Mouse (Mus musculus): ENCODE results near the gene Nacc2. TPM values are rescaled to one million over a fixed set of nuclear protein-coding genes. Genes with fewer than 3 reads are reported as not detected.

The Nacc2 gene
- total and polyA plus RNA-seq, 2 experiments = 6.0 to 22.2 TPM

- no peak for TF ChIP-seq POLR2A (IDR thresholded peaks at IDR 0.05; ENCODE audit: extremely low read depth, insufficient read depth, low read length)
- TF ChIP-seq CTCF (IDR thresholded peaks at IDR 0.05; ENCODE audit: low read depth, low read length) = no peak
- H3K9ac ChIP-seq (ENCODE audit: low read depth, low read length) = no peak overlapping the region
- no peaks in the 10 kb centered on the region for H3K27me3 ChIP-seq (ENCODE audit: control insufficient read depth, insufficient read depth, low read length)
- no peaks in the 10 kb centered on the region for H3K36me3 ChIP-seq (ENCODE audit: control insufficient read depth, insufficient read depth, low read length)
- H3K4me3 ChIP-seq (ENCODE audit: insufficient read depth, low read depth, low read length) = no peak overlapping the region
- H3K79me2 ChIP-seq (ENCODE audit: control insufficient read depth, insufficient read depth, low read length) = peaks cover 9% of the 10 kb centered on the region; the same call in 1 of the 2 replicates
- WGBS = 56% methylated on average over 4 of the region's 4 CpGs
- peak; percentile 64 for DNase-seq (ENCODE audit: extremely low read depth, low read depth, low spot score)
- H3K4me1 ChIP-seq (ENCODE audit: control insufficient read depth, insufficient read depth, low read length) = peaks cover 12% of the 10 kb centered on the region
- H3K27ac ChIP-seq (replicated peaks; ENCODE audit: insufficient read depth, low read depth, low read length) = no peak overlapping the region; the same call in 1 of the 2 replicates
Measured at GRCm38 (mm10) chr2:26100296-26100695, 22.7 kb downstream of the Nacc2 start.

- Histone ChIP-seq H3K9ac (ENCODE audit: low read depth, low read length) (no peak overlapping the region), H3K4me1 (ENCODE audit: control insufficient read depth, insufficient read depth, low read length) (peaks cover 14% of the 10 kb centered on the region), H3K79me2 (ENCODE audit: control insufficient read depth, insufficient read depth, low read length) (peaks cover 7% of the 10 kb centered on the region; the same call in 1 of the 2 replicates), H3K4me3 (ENCODE audit: insufficient read depth, low read depth, low read length) (no peak overlapping the region), H3K36me3 (ENCODE audit: control insufficient read depth, insufficient read depth, low read length) (no peaks in the 10 kb centered on the region), H3K27ac (replicated peaks; ENCODE audit: insufficient read depth, low read depth, low read length) (no peak overlapping the region), H3K27me3 (ENCODE audit: control insufficient read depth, insufficient read depth, low read length) (no peaks in the 10 kb centered on the region)
- no peak for DNase-seq (ENCODE audit: extremely low read depth, low read depth, low spot score)
- 61% methylated on average over 1 of the region's 1 CpGs for WGBS
- TF ChIP-seq CTCF (IDR thresholded peaks at IDR 0.05; ENCODE audit: low read depth, low read length) = no peak
- TF ChIP-seq POLR2A (IDR thresholded peaks at IDR 0.05; ENCODE audit: extremely low read depth, insufficient read depth, low read length) = no peak
Measured at GRCm38 (mm10) chr2:26099851-26100250, 23.2 kb downstream of the Nacc2 start.

GRCm38 (mm10) chr2:26099260-26099659, 23.8 kb downstream of the Nacc2 start:
- no peak overlapping the region for H3K4me3 ChIP-seq (ENCODE audit: insufficient read depth, low read depth, low read length)
- H3K79me2 ChIP-seq (ENCODE audit: control insufficient read depth, insufficient read depth, low read length) = peaks cover 7% of the 10 kb centered on the region; the same call in 1 of the 2 replicates
- no peaks in the 10 kb centered on the region for H3K36me3 ChIP-seq (ENCODE audit: control insufficient read depth, insufficient read depth, low read length)
- H3K27me3 ChIP-seq (ENCODE audit: control insufficient read depth, insufficient read depth, low read length) = no peaks in the 10 kb centered on the region
- peak; percentile 61 for DNase-seq (ENCODE audit: extremely low read depth, low read depth, low spot score)
- TF ChIP-seq POLR2A (IDR thresholded peaks at IDR 0.05; ENCODE audit: extremely low read depth, insufficient read depth, low read length) (no peak), CTCF (IDR thresholded peaks at IDR 0.05; ENCODE audit: low read depth, low read length) (no peak)
- peaks cover 15% of the 10 kb centered on the region for H3K4me1 ChIP-seq (ENCODE audit: control insufficient read depth, insufficient read depth, low read length)
- H3K27ac ChIP-seq (replicated peaks; ENCODE audit: insufficient read depth, low read depth, low read length) = no peak overlapping the region
- 32% methylated on average over 5 of the region's 5 CpGs for WGBS
- H3K9ac ChIP-seq (ENCODE audit: low read depth, low read length) = no peak overlapping the region

GRCm38 (mm10) chr2:26093897-26094296, 29.1 kb downstream of the Nacc2 start:
- WGBS = 61% methylated on average over 7 of the region's 7 CpGs
- no peak overlapping the region for H3K4me3 ChIP-seq (ENCODE audit: insufficient read depth, low read depth, low read length)
- H3K79me2 ChIP-seq (ENCODE audit: control insufficient read depth, insufficient read depth, low read length) = no peaks in the 10 kb centered on the region; the same call in 1 of the 2 replicates
- peaks cover 2% of the 10 kb centered on the region for H3K4me1 ChIP-seq (ENCODE audit: control insufficient read depth, insufficient read depth, low read length)
- no peaks in the 10 kb centered on the region for H3K27me3 ChIP-seq (ENCODE audit: control insufficient read depth, insufficient read depth, low read length)
- H3K36me3 ChIP-seq (ENCODE audit: control insufficient read depth, insufficient read depth, low read length) = no peaks in the 10 kb centered on the region
- no peak for DNase-seq (ENCODE audit: extremely low read depth, low read depth, low spot score)
- H3K9ac ChIP-seq (ENCODE audit: low read depth, low read length) = no peak overlapping the region
- TF ChIP-seq CTCF (IDR thresholded peaks at IDR 0.05; ENCODE audit: low read depth, low read length) (no peak), POLR2A (IDR thresholded peaks at IDR 0.05; ENCODE audit: extremely low read depth, insufficient read depth, low read length) (no peak)
- no peak overlapping the region for H3K27ac ChIP-seq (replicated peaks; ENCODE audit: insufficient read depth, low read depth, low read length)

- Histone ChIP-seq H3K79me2 (ENCODE audit: control insufficient read depth, insufficient read depth, low read length) (no peaks in the 10 kb centered on the region; the same call in 1 of the 2 replicates), H3K27me3 (ENCODE audit: control insufficient read depth, insufficient read depth, low read length) (no peaks in the 10 kb centered on the region), H3K4me1 (ENCODE audit: control insufficient read depth, insufficient read depth, low read length) (peaks cover 2% of the 10 kb centered on the region), H3K27ac (replicated peaks; ENCODE audit: insufficient read depth, low read depth, low read length) (no peak overlapping the region), H3K4me3 (ENCODE audit: insufficient read depth, low read depth, low read length) (no peak overlapping the region; the same call in 1 of the 2 replicates), H3K9ac (ENCODE audit: low read depth, low read length) (no peak overlapping the region), H3K36me3 (ENCODE audit: control insufficient read depth, insufficient read depth, low read length) (no peaks in the 10 kb centered on the region)
- no peak for DNase-seq (ENCODE audit: extremely low read depth, low read depth, low spot score)
- 45% methylated on average over 24 of the region's 24 CpGs for WGBS
- TF ChIP-seq POLR2A (IDR thresholded peaks at IDR 0.05; ENCODE audit: extremely low read depth, insufficient read depth, low read length) (no peak), CTCF (IDR thresholded peaks at IDR 0.05; ENCODE audit: low read depth, low read length) (no peak)
Measured at GRCm38 (mm10) chr2:26091771-26092393, 31.1 kb downstream of the Nacc2 start.
